Mouse (Mus musculus) heart, postnatal 4 days (tissue): ENCODE data around the gene Mief2. TPM values are rescaled to one million over a fixed set of nuclear protein-coding genes. Genes with fewer than 3 reads are reported as not detected.

Experiments used
- DNase-seq: peaks from one replicate; pipeline ENCODE4 v3.0.0; 2021
- total RNA-seq, 2 experiments: library from RNA; stranded (reverse); gene quantifications; 2 replicates each; pipeline ENCODE4 v1.2.3; 2021

Gene Mief2
- total RNA-seq, 2 experiments from 2014 or later, result 20.7 to 24.8 TPM

- peak; percentile 91 for DNase-seq
Observed at GRCm38 (mm10) chr11:60726601-60727391, 1.4 kb upstream of the Mief2 start, which contains the start of gene Flii. TSS of gene Flii (minus strand) at chr11:60727263.

- peak; percentile 34 for DNase-seq
Observed at GRCm38 (mm10) chr11:60727392-60728140, 632 bp upstream of the Mief2 start.

GRCm38 (mm10) chr11:60729217-60729641 lies 1.0 kb downstream of the Mief2 start:
- no peak for DNase-seq

- DNase-seq, result no peak
Observed at GRCm38 (mm10) chr11:60730169-60730568, 2.0 kb downstream of the Mief2 start.

- DNase-seq, result no peak
Observed at GRCm38 (mm10) chr11:60731251-60731650, 3.1 kb downstream of the Mief2 start.

GRCm38 (mm10) chr11:60734206-60734605 lies 6.0 kb downstream of the Mief2 start:
- DNase-seq, result no peak

- DNase-seq, result no peak
Observed at GRCm38 (mm10) chr11:60735191-60735590, 7.0 kb downstream of the Mief2 start.

GRCm38 (mm10) chr11:60736491-60736890 lies 8.3 kb downstream of the Mief2 start:
- no peak for DNase-seq

GRCm38 (mm10) chr11:60737450-60737849 lies 9.3 kb downstream of the Mief2 start:
- DNase-seq, result no peak

GRCm38 (mm10) chr11:60740321-60740720 lies 12.1 kb downstream of the Mief2 start:
- no peak for DNase-seq

GRCm38 (mm10) chr11:60755570-60755969 lies 27.4 kb downstream of the Mief2 start:
- no peak for DNase-seq

GRCm38 (mm10) chr11:60761681-60762080 lies 33.5 kb downstream of the Mief2 start:
- no peak for DNase-seq

GRCm38 (mm10) chr11:60766969-60767368 lies 38.8 kb downstream of the Mief2 start:
- no peak for DNase-seq

- no peak for DNase-seq
Observed at GRCm38 (mm10) chr11:60769322-60769721, 41.1 kb downstream of the Mief2 start.

- DNase-seq, result no peak
Observed at GRCm38 (mm10) chr11:60770776-60771175, 42.6 kb downstream of the Mief2 start.

GRCm38 (mm10) chr11:60772161-60772560 lies 44.0 kb downstream of the Mief2 start:
- DNase-seq, result no peak

GRCm38 (mm10) chr11:60774158-60774689 lies 46.0 kb downstream of the Mief2 start:
- no peak for DNase-seq

- DNase-seq, result no peak
Observed at GRCm38 (mm10) chr11:60774841-60775240, 46.6 kb downstream of the Mief2 start.

- DNase-seq, result no peak
Observed at GRCm38 (mm10) chr11:60775578-60775977, 47.4 kb downstream of the Mief2 start.

- no peak for DNase-seq
Observed at GRCm38 (mm10) chr11:60776107-60776828, 48.1 kb downstream of the Mief2 start.

GRCm38 (mm10) chr11:60776829-60777740 lies 48.9 kb downstream of the Mief2 start, which contains the start of the genes Top3a and Smcr8:
TSS of gene Top3a (minus strand) at chr11:60777365.
TSS of gene Smcr8 (plus strand) at chr11:60777524.
- DNase-seq, result peak; percentile 81
